Mouse (Mus musculus): ENCODE measurements at regions not wholly inside any gene's neighbourhood (a gene's known extent, or its start where the extent isn't known, plus 50 kb on each side); places are given as distances from the start of the nearest gene placed in this dataset.

DNA sequence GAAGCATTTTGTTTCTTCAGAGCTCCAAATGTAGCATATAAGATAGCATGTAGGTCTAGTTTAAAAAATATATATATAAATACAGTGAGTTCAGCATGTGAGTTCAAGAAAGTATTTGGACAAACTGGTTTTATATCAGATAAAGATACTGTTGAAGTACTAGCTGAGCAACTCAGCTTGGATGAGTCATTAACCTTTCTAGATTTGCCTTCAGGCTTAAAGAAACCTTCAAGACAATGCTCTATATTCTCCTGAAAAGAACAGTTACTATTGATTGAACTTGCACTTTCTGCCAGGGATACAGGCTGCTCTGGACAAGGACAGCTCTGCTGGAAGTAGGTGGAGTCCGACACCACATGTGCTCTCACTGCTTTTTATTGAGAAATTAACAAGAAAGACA lies 104.9 kb downstream of the Ogfrl1 start:
- no peak for TF ChIP-seq GATA1 (IDR thresholded peaks at IDR 0.05; ENCODE audit: low read length)

DNA sequence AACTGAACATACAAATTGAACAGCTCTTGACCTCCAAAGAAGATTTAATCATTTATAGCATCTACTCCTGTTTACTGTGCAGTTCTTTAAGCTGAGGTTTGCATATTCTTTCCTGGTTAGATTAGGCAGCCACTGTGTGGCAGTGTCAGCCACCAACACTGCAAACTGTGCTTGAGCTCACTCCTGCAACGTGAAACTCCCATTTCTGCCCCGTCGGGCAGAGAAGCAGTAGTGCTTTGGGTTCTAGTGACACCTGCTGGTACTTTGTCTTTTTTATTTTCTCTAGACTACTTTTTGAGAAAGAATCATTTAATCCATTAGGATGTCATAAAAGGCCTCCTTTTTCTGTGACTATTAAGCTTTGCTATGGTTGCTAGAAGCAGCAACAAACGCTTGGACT lies 110.8 kb downstream of the Ogfrl1 start:
- no peak for TF ChIP-seq GATA1 (IDR thresholded peaks at IDR 0.05; ENCODE audit: low read length)

DNA sequence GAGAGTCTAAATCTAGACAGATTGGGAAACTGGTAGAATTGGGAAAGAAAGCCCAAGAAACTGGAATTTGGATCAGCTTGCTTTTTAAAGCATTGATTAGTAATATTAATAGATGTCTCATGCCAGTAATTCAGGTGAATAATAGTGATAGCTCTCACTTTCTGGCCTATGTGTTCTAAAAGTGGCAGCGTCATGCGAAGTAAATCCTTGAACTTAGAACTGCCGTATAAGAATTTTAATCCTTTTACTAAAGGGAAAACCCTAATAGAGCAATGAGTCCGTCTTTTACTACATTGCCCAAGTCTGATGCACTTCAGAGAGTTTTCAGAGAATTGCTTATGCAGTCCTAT lies 114.7 kb downstream of the Ogfrl1 start:
- no peak for TF ChIP-seq GATA1 (IDR thresholded peaks at IDR 0.05; ENCODE audit: low read length)

DNA sequence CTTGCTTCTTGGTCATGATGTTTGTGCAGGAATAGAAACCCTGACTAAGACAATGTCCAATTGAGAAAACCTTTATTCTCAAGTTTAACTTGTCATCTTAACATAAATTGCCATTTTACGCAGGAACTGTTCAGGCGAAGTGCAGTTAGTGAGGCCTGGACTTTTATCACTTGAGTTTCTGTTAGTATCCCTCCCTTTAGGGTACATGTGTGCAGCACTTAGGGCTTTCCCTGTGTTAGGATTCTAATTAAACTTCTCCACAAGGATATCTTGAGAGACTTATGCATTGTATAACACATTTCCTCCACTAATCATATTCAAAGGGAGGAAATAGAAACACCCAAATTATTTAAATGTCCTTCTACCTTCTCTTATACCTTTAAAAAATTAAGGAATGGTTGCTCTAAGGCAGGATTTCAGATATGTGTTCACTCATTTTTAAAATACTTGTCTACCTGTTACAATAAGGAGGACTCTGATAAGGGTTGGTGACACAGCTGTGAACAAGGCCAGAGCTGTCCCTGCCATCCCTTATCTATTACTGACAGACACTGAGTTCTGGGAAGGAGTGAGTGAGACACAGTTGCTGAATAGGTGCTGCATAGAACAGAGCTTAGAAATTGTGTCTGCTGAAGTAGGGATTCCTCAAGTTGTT lies 115.2 kb downstream of the Ogfrl1 start:
- peak; percentile 73 for TF ChIP-seq GATA1 (IDR thresholded peaks at IDR 0.05; ENCODE audit: low read length)

GRCm38 (mm10) chr1:23279827-23280226 lies 117.7 kb downstream of the Ogfrl1 start:
- no peak for TF ChIP-seq GATA1 (IDR thresholded peaks at IDR 0.05; ENCODE audit: low read length)

- TF ChIP-seq GATA1 (IDR thresholded peaks at IDR 0.05; ENCODE audit: low read length): no peak
These were observed 125.5 kb downstream of the Ogfrl1 start for GRCm38 (mm10) chr1:23272077-23272476.

DNA sequence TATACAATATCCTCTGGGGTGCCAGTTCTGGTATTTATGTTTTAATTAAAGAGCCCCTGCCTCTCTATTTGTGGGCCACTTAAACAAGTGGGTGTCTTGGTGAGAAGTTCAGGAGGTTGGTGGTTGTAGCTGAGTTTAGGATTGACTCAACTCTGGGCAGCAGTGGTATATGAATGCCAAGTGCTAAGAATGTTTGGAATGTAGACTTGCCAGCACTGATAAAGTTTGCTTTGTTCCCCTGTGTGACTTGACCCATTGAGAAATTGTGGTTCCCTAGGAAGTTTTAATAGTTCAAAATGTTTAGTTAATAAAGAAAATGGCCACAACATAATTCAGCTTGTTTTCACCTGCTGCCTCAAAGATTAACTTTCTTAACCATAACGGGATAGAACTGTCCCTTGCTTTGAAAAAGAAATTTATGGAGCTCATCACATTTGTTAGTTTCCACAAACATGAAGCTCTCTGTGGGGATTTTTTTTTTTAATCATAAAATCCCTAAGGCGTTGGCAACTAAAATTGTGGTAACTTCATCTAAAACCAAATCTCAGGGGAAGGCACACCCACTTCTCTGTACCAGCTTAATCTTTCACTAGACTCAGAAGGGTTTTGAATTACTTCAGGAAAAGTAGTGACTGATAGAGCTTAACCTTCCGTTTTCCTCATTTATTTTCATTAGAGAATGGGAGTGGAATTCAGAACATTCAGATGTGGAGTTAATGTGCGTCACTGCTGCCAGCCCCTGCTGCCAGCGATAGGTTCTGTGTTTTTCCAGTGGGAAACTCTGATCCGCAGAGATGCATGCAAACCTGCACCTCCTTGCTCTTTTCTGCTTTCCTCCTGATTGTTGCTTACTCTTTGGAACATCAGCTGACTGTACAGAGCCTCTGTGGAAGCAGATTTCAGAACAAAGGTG lies 126.4 kb downstream of the Ogfrl1 start:
- TF ChIP-seq GATA1 (IDR thresholded peaks at IDR 0.05; ENCODE audit: low read length): no peak

GRCm38 (mm10) chr1:23268062-23268461 lies 129.5 kb downstream of the Ogfrl1 start:
- TF ChIP-seq GATA1 (IDR thresholded peaks at IDR 0.05; ENCODE audit: low read length): no peak

DNA sequence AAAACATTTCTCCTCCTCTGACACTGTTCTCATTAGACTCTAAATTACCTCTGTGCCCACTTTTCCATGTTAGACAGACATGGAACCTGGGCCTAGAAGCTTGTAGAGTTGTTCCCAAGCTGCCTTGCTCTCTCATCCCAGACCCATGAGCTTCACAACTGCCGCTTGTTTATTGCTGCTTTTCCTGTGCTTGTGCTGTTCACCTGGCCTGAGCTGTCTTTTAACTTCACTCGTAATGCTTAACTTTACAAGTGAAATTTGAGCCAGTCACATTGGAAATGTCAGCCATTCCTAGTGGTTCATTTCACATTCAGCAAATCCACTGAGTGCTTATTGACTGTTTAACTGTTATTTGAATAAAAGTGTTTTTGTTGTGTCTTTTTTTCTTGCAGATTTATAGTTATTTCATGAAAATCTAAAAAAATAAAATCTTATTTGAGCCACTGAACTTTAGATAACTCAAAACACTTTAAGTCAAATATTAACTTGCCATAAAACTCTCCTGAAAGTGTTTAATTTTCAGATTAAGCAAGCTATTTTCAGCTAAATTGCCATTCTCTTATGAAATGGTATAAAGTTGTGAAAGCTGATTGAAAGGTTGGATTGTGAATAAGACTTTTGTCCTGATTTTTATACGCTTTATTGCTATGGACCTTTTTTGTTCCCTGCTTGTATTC lies 131.9 kb downstream of the Ogfrl1 start:
- TF ChIP-seq GATA1 (IDR thresholded peaks at IDR 0.05; ENCODE audit: low read length): no peak

DNA sequence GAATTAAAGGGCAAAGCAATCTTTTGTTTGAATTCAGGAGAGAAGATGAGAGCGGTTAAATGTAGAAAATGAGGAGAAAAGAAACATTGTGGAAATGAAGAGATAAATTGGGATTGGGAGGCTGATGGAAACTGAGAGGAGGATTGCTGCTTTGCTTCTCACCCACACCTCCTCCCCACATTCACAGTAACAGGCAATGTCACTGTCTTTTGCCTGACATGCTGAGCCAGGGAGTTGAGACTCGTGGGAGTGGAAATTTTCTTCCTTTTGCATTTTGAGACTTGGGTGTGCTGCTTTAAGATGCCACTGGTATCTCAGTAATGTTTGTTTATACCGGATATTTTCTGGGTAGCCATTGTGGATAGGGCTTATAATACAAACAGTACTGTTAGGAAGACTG lies 133.3 kb downstream of the Ogfrl1 start:
- no peak for TF ChIP-seq GATA1 (IDR thresholded peaks at IDR 0.05; ENCODE audit: low read length)

GRCm38 (mm10) chr1:23263798-23264197 lies 133.8 kb downstream of the Ogfrl1 start:
- no peak for TF ChIP-seq GATA1 (IDR thresholded peaks at IDR 0.05; ENCODE audit: low read length)

- no peak for TF ChIP-seq GATA1 (IDR thresholded peaks at IDR 0.05; ENCODE audit: low read length)
These were observed 135.9 kb downstream of the Ogfrl1 start for GRCm38 (mm10) chr1:23261652-23262051.

DNA sequence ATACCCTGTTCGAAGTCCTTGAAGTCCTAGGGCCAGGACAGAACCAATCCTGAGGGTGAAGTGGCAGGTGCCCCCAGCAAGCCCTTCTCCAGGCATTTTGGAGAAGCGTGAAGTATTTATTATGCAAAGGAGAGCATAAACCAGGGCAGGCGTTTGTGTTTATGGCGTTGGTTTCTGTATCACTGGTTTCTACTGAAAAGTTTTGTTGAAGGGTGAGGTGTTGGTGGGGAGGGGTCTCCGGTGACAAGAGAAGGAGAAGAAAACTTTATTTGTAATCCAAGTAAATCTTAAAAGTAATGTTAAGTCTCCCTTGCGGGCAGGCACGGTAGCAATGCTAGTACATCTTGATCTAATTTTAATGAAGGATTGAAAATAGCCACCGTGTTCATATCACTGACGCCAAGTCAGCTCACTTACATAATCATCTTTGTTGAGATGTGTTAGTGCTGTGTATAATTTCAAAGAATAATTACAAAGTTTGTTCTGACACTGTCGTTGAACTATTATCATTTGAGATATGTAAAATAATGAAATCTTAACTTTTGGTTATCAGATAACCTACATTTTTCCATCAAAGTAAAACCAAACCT lies 140.2 kb downstream of the Ogfrl1 start:
- no peak for TF ChIP-seq GATA1 (IDR thresholded peaks at IDR 0.05; ENCODE audit: low read length)

DNA sequence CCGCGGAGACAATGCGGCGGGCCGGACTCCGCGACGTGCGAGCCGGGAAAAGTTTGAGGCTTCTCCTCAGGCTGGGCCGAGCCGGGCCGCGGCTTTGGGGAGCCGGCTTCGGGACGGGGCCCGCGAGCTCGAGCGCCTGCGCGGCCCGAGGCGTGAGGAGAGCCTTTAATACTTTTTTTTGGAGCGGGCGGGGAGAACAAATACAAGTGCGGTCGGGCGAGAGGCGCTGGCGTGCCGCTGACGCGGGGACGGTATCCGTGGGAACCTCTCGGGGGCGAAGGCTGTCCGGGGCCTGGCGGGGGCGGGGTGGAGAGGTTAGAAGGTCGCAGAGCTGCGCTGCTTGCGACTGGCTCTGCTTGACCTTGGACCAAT lies 141.0 kb downstream of the Ogfrl1 start:
- no peak for TF ChIP-seq GATA1 (IDR thresholded peaks at IDR 0.05; ENCODE audit: low read length)

GRCm38 (mm10) chr1:23255925-23256629 lies 141.5 kb downstream of the Ogfrl1 start:
- no peak for TF ChIP-seq GATA1 (IDR thresholded peaks at IDR 0.05; ENCODE audit: low read length)
